Mouse (Mus musculus): ENCODE results near the gene Thbs4. TPM values are rescaled to one million over a fixed set of nuclear protein-coding genes. Genes with fewer than 3 reads are reported as not detected.

The Thbs4 gene
- polyA plus RNA-seq, 1 experiment: not detected

- no peak overlapping the region for H3K4me3 ChIP-seq (replicated peaks; ENCODE audit: control insufficient read depth, low read depth, low read length)
- no peak for TF ChIP-seq POLR2A (IDR thresholded peaks at IDR 0.05; ENCODE audit: borderline replicate concordance, control insufficient read depth, low read depth, low read length)
- no peak for TF ChIP-seq CTCF (IDR thresholded peaks at IDR 0.05; ENCODE audit: control insufficient read depth, insufficient read depth, low read length)
- no peaks in the 10 kb centered on the region for H3K4me1 ChIP-seq (ENCODE audit: control insufficient read depth, insufficient read depth, low read length)
- WGBS: 84% methylated on average over 12 of the region's 12 CpGs
- no peak overlapping the region for H3K27ac ChIP-seq (ENCODE audit: control insufficient read depth, insufficient read depth, low read depth, low read length, poor library complexity)
Measured at GRCm38 (mm10) chr13:92757972-92758585, 36.5 kb downstream of the Thbs4 start.

DNA sequence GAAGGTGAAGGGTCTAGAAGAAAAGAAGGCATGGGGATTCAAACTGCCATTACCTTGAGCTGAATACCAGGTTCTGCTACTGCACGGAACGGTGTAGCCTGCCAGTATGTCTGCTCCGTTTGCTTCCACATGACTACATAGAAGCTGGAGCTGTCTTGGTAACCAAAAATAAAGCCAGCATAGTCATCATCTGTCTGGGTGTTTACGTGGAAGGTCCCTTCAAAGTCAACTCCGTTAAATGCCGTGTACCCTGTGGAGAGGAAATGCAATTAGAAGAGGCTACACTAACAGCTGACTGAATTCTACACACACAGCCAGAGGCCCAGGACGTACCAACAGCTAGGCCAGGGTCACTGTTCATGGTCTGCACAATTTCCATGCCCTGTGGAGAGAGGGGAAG lies 39.6 kb downstream of the Thbs4 start:
- Histone ChIP-seq H3K4me3 (replicated peaks; ENCODE audit: control insufficient read depth, low read depth, low read length) (no peak overlapping the region), H3K4me1 (ENCODE audit: control insufficient read depth, insufficient read depth, low read length) (no peaks in the 10 kb centered on the region), H3K27ac (ENCODE audit: control insufficient read depth, insufficient read depth, low read depth, low read length, poor library complexity) (no peak overlapping the region)
- TF ChIP-seq POLR2A (IDR thresholded peaks at IDR 0.05; ENCODE audit: borderline replicate concordance, control insufficient read depth, low read depth, low read length): no peak
- no peak for TF ChIP-seq CTCF (IDR thresholded peaks at IDR 0.05; ENCODE audit: control insufficient read depth, insufficient read depth, low read length)
- 83% methylated on average over 7 of the region's 7 CpGs for WGBS

DNA sequence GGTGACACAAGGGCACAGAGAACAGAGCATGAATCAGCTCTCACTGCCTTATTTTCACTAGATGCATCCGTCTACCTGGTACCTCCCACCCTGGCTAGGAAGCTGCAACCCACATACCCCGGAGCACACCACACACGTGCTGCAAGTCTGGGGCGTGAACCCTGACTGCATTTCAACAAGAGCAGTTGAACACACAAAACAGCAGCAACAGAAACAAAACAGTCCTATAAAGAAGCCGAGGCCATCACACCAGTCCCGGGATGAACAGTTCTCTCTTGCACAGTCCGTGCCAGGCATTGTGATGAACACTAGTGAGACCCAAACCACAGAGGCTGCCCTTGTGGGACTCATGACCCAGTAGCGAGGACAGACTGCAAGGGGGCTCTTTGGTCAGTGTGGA lies 40.9 kb downstream of the Thbs4 start:
- Histone ChIP-seq H3K4me3 (replicated peaks; ENCODE audit: control insufficient read depth, low read depth, low read length) (no peak overlapping the region), H3K4me1 (ENCODE audit: control insufficient read depth, insufficient read depth, low read length) (no peaks in the 10 kb centered on the region), H3K27ac (ENCODE audit: control insufficient read depth, insufficient read depth, low read depth, low read length, poor library complexity) (no peak overlapping the region)
- TF ChIP-seq POLR2A (IDR thresholded peaks at IDR 0.05; ENCODE audit: borderline replicate concordance, control insufficient read depth, low read depth, low read length) (no peak), CTCF (IDR thresholded peaks at IDR 0.05; ENCODE audit: control insufficient read depth, insufficient read depth, low read length) (no peak)
- 79% methylated on average over 8 of the region's 8 CpGs for WGBS

DNA sequence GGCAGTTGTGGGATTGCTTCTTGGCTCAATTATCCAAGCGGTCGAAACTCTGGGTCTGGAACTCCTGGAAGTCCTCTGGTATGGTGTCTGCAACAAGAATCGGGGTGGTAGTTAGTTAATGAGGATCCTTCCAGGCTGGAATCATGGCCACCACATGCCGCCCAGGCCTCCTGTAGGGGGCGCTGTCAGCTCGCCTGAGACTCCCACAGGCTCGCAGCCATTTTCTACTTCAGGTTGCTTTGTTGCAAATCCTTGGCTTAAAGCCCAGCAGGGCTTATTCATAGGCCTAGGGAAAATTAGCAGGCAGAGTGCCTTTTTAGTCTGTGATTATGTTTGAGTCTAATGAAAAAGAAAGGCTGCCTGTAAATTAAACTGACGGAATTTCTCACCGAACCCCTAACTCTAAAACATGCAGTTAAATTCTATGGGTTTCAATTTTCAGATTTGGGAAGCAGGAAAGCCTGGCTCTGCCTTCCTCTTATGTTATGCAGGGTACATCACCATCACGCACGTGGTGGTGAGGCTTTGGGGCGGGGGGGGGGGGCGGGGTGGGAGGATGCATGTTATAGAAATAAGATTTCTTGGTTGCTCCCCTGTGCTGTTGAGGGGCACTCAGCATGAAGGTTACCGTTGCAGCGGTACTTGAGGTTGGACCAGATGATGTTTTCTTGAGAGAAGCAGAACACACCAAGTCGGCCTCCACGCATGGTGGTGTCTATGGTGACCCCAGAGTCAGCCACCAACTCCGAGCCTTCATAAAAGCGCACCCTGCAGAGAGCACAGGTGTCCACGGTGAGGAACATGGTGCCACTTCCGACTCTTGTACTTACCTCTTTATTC lies 42.7 kb downstream of the Thbs4 start:
- no peaks in the 10 kb centered on the region for H3K4me1 ChIP-seq (ENCODE audit: control insufficient read depth, insufficient read depth, low read length)
- WGBS: 66% methylated on average over 21 of the region's 21 CpGs
- TF ChIP-seq POLR2A (IDR thresholded peaks at IDR 0.05; ENCODE audit: borderline replicate concordance, control insufficient read depth, low read depth, low read length) (no peak), CTCF (IDR thresholded peaks at IDR 0.05; ENCODE audit: control insufficient read depth, insufficient read depth, low read length) (peak; percentile 68; the same call in 1 of the 2 replicates)
- H3K4me3 ChIP-seq (replicated peaks; ENCODE audit: control insufficient read depth, low read depth, low read length): no peak overlapping the region
- no peak overlapping the region for H3K27ac ChIP-seq (ENCODE audit: control insufficient read depth, insufficient read depth, low read depth, low read length, poor library complexity)

GRCm38 (mm10) chr13:92750976-92751518 lies 43.6 kb downstream of the Thbs4 start:
- WGBS: 23% methylated on average over 7 of the region's 7 CpGs
- Histone ChIP-seq H3K4me1 (ENCODE audit: control insufficient read depth, insufficient read depth, low read length) (no peaks in the 10 kb centered on the region), H3K27ac (ENCODE audit: control insufficient read depth, insufficient read depth, low read depth, low read length, poor library complexity) (no peak overlapping the region), H3K4me3 (replicated peaks; ENCODE audit: control insufficient read depth, low read depth, low read length) (no peak overlapping the region)
- peak; percentile 77 for TF ChIP-seq CTCF (IDR thresholded peaks at IDR 0.05; ENCODE audit: control insufficient read depth, insufficient read depth, low read length)
- TF ChIP-seq POLR2A (IDR thresholded peaks at IDR 0.05; ENCODE audit: borderline replicate concordance, control insufficient read depth, low read depth, low read length): no peak

DNA sequence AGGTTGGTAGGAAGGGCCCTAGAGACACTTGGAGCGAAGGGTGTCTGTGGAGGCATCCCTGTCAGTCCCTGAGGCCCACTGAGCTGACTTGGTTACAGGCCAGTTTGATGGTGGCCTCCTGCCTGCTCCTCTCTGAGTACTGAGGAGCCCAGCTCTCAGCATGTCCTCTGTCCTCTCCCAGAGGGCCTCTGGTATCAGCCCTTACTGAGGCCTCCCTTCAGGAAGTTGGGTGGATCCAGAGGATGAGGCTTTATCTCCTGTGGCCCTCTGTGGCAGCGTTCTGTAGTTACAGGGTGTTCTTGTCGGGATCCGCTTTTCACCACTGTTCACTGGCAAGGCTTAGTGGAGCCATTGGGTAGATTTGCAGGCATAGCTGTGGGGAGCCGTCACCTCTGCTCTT lies 51.3 kb downstream of the Thbs4 start:
- WGBS: 69% methylated on average over 5 of the region's 5 CpGs
- Histone ChIP-seq H3K27ac (ENCODE audit: control insufficient read depth, insufficient read depth, low read depth, low read length, poor library complexity) (peak overlapping the region; percentile 31; the same call in 1 of the 2 replicates), H3K4me1 (ENCODE audit: control insufficient read depth, insufficient read depth, low read length) (peaks cover 3% of the 10 kb centered on the region), H3K4me3 (replicated peaks; ENCODE audit: control insufficient read depth, low read depth, low read length) (no peak overlapping the region)
- TF ChIP-seq POLR2A (IDR thresholded peaks at IDR 0.05; ENCODE audit: borderline replicate concordance, control insufficient read depth, low read depth, low read length) (no peak), CTCF (IDR thresholded peaks at IDR 0.05; ENCODE audit: control insufficient read depth, insufficient read depth, low read length) (no peak)

- 51% methylated on average over 4 of the region's 4 CpGs for WGBS
- Histone ChIP-seq H3K4me1 (ENCODE audit: control insufficient read depth, insufficient read depth, low read length) (peaks cover 3% of the 10 kb centered on the region), H3K27ac (ENCODE audit: control insufficient read depth, insufficient read depth, low read depth, low read length, poor library complexity) (peak overlapping the region; percentile 31; the same call in 1 of the 2 replicates), H3K4me3 (replicated peaks; ENCODE audit: control insufficient read depth, low read depth, low read length) (no peak overlapping the region)
- no peak for TF ChIP-seq CTCF (IDR thresholded peaks at IDR 0.05; ENCODE audit: control insufficient read depth, insufficient read depth, low read length)
- no peak for TF ChIP-seq POLR2A (IDR thresholded peaks at IDR 0.05; ENCODE audit: borderline replicate concordance, control insufficient read depth, low read depth, low read length)
Measured at GRCm38 (mm10) chr13:92742886-92743285, 51.7 kb downstream of the Thbs4 start.

DNA sequence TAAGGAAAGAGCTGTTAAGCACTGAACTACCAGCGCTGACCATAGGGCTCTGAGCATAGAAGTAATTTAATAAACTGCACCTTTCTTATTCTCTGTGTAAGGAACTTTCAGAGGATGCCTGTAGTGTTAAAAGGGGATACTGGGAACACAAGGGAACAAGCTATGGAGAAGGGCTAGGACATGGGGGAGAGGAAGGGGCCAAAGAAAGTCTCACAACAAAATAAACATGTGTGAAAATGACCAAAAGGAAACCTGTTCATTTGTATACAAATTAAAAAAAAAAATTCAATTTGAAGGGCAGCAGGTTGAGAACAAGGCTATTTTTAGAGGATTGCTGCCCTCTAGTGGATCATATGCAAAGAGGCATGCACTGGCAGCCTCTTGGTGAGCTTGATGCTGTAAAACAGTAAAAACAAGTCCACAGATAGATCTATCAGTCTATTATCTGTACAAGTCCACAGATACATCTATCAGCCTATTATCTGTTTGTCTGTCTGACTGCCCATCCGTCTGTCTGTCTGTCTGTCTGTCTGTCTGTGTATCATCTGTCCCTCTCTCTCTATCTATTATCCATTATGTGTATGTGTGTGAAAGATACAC lies 53.8 kb downstream of the Thbs4 start:
- no peak overlapping the region for H3K4me3 ChIP-seq (replicated peaks; ENCODE audit: control insufficient read depth, low read depth, low read length)
- H3K4me1 ChIP-seq (ENCODE audit: control insufficient read depth, insufficient read depth, low read length): peaks cover 3% of the 10 kb centered on the region
- 19% methylated on average over 2 of the region's 2 CpGs for WGBS
- peak overlapping the region; percentile 61; the same call in 1 of the 2 replicates for H3K27ac ChIP-seq (ENCODE audit: control insufficient read depth, insufficient read depth, low read depth, low read length, poor library complexity)
- TF ChIP-seq POLR2A (IDR thresholded peaks at IDR 0.05; ENCODE audit: borderline replicate concordance, control insufficient read depth, low read depth, low read length) (no peak), CTCF (IDR thresholded peaks at IDR 0.05; ENCODE audit: control insufficient read depth, insufficient read depth, low read length) (peak; percentile 23; the same call in 1 of the 2 replicates)

All from bone marrow, adult 2 months (tissue).